Mouse (Mus musculus) lung, postnatal 0 days (tissue): ENCODE results near the gene Cbx3. TPM values are rescaled to one million over a fixed set of nuclear protein-coding genes. Genes with fewer than 3 reads are reported as not detected.
"Not testable (repeated sequence)": the region's sequence is repeated elsewhere in the genome, so short reads cannot be mapped to it uniquely, and the experiment has no call there.

Experiments
- ATAC-seq: fragments of 200-750 bp; cut with Nextera tagmentation; 2 replicates; pipeline ENCODE4 v1.8.0; 2017; ENCODE audit warnings: moderate library complexity
- DNase-seq: peaks from one replicate; pipeline ENCODE4 v3.0.0-alpha.2; 2016; ENCODE audit warnings: low spot score
- H3K27ac ChIP-seq: fragments of 300-500 bp; sonication (generic); 2 replicates; pipeline ENCODE4 v1.5.1; 2014; ENCODE audit warnings: antibody characterized with exemption, mild to moderate bottlenecking, low read length, mixed read lengths
- H3K27me3 ChIP-seq: fragments of 300-500 bp; sonication (generic); replicated peaks from 2 replicates; pipeline ENCODE4 v1.6.1; 2014; ENCODE audit warnings: low read length, mixed read lengths; ENCODE audit not compliant: insufficient read depth
- H3K36me3 ChIP-seq: fragments of 300-500 bp; sonication (generic); 2 replicates; pipeline ENCODE4 v1.6.1; 2014; ENCODE audit warnings: low read length, mixed read lengths; ENCODE audit not compliant: insufficient read depth
- H3K4me1 ChIP-seq: fragments of 300-500 bp; sonication (generic); 2 replicates; pipeline ENCODE4 v1.6.1; 2014; ENCODE audit warnings: antibody characterized with exemption, low read depth, low read length, mixed read lengths; ENCODE audit not compliant: insufficient read depth
- H3K4me2 ChIP-seq: fragments of 300-500 bp; sonication (generic); replicated peaks from 2 replicates; pipeline ENCODE4 v1.6.1; 2014; ENCODE audit warnings: low read depth, mild to moderate bottlenecking, low read length, moderate library complexity, mixed read lengths
- H3K4me3 ChIP-seq: fragments of 300-500 bp; sonication (generic); 2 replicates; pipeline ENCODE4 v1.5.1; 2014; ENCODE audit warnings: low read depth, low read length
- H3K9ac ChIP-seq: fragments of 300-500 bp; sonication (generic); replicated peaks from 2 replicates; pipeline ENCODE4 v1.6.1; 2014; ENCODE audit warnings: low read depth, mild to moderate bottlenecking
- H3K9me3 ChIP-seq: fragments of 300-500 bp; sonication (generic); 2 replicates; pipeline ENCODE4 v1.6.1; 2016; ENCODE audit warnings: low read length, mixed read lengths
- CTCF ChIP-seq: IDR thresholded peaks from 2 replicates; pipeline ENCODE4 v1.5.1; 2016; ENCODE audit warnings: antibody characterized with exemption, mild to moderate bottlenecking
- EP300 ChIP-seq: IDR thresholded peaks from 2 replicates; pipeline ENCODE4 v1.6.1; 2016; ENCODE audit warnings: antibody characterized with exemption, mild to moderate bottlenecking, control low read depth
- WGBS: fragments of 180-500 bp; shearing (Covaris S2); extraction: QIAGEN DNeasy Blood & Tissue Kit; methylation state at CpG from one replicate; pipeline ENCODE4 v1.1.7; 2014; 5-methylcytosine and 5-hydroxymethylcytosine counted together
- polyA plus RNA-seq: library from polyadenylated mRNA; unstranded; fragments of >200 nt; fragmentation: Nextera tagmentation; extraction: Ambion mirVana; gene quantifications from 2 replicates; pipeline ENCODE4 v1.2.1, GENCODE M21; 2015

Gene Cbx3
- polyA plus RNA-seq, 1 experiment from 2014 or later, result 240 TPM

DNA sequence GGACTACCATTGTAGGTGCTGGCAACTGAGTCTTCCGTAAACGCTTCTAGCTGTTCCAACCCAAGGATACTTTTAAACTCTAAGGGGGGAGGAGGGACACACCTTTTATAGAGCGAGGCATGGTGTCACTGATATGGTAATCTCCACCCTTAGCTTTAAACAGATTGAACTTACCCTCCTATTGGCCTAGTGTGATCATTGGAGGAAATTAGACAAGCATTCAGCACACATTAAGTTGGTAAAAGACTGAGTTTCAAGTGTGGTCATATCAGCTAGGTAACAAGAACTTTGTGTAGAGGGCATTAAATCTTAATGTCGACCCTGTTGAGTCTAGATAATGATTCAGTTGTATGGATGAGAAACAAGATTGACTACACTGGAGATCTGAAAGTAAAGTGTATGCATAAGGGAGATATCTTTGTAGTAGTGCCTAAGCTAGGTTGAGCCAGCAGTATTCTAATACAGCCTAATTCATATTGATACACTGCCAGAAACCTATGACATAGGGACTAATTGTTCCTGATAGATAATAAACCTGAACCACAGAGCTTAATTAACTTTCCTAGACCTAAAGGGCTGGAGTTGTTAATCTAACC is 9.1 kb downstream of the Cbx3 start:
- 94% methylated on average over 4 of the region's 4 CpGs for WGBS
- DNase-seq (no peak), ATAC-seq (no peak)
- no peak overlapping the region for H3K9ac ChIP-seq
- H3K4me2 ChIP-seq, result no peak overlapping the region
- no peaks in the 10 kb centered on the region for H3K27me3 ChIP-seq
- TF ChIP-seq EP300 (no peak), CTCF (no peak)
- H3K4me1 ChIP-seq, result no peaks in the 10 kb centered on the region
- no peak overlapping the region for H3K27ac ChIP-seq
- H3K9me3 ChIP-seq, result no peaks in the 10 kb centered on the region
- H3K36me3 ChIP-seq, result peaks cover 29% of the 10 kb centered on the region
- H3K4me3 ChIP-seq, result no peak overlapping the region

GRCm38 (mm10) chr6:51481548-51481947 is 11.4 kb downstream of the Cbx3 start:
- no peak overlapping the region for H3K4me3 ChIP-seq
- TF ChIP-seq CTCF, result no peak
- no peak for TF ChIP-seq EP300
- H3K4me1 ChIP-seq, result no peaks in the 10 kb centered on the region
- peaks cover 25% of the 10 kb centered on the region for H3K36me3 ChIP-seq
- H3K4me2 ChIP-seq, result no peak overlapping the region
- no peak for ATAC-seq
- WGBS, result 91% methylated on average over 8 of the region's 8 CpGs
- no peak overlapping the region for H3K27ac ChIP-seq
- H3K9ac ChIP-seq, result no peak overlapping the region
- H3K27me3 ChIP-seq, result no peaks in the 10 kb centered on the region
- H3K9me3 ChIP-seq, result no peaks in the 10 kb centered on the region
- DNase-seq, result no peak

DNA sequence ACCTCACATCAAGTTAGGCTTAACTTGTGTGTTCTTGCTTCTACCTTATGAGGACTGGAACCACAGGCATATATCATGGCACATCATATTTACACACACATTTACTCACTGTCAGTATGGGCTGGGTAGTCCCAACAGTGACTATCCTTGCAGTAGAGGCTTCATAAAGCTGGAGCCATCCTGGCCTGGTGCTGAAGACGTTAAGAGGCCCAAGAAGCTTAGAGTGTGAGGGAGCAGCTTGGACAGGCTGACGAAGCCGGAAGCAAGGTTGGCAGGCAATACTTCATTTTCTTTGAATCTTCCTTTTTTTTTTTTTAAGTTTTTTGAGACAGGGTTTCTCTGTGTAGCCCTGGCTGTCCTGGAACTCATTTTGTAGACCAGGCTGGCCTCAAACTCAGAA is 13.7 kb downstream of the Cbx3 start:
- 89% methylated on average over 3 of the region's 3 CpGs for WGBS
- no peak overlapping the region for H3K4me3 ChIP-seq
- H3K9ac ChIP-seq, result no peak overlapping the region
- no peak overlapping the region for H3K27ac ChIP-seq
- H3K27me3 ChIP-seq, result no peaks in the 10 kb centered on the region
- ATAC-seq, result no peak
- no peak for TF ChIP-seq CTCF
- no peak for TF ChIP-seq EP300
- no peak overlapping the region for H3K4me2 ChIP-seq
- no peaks in the 10 kb centered on the region; the same call in 1 of the 2 replicates for H3K9me3 ChIP-seq
- no peaks in the 10 kb centered on the region for H3K4me1 ChIP-seq
- H3K36me3 ChIP-seq, result peaks cover 22% of the 10 kb centered on the region
- DNase-seq, result no peak

DNA sequence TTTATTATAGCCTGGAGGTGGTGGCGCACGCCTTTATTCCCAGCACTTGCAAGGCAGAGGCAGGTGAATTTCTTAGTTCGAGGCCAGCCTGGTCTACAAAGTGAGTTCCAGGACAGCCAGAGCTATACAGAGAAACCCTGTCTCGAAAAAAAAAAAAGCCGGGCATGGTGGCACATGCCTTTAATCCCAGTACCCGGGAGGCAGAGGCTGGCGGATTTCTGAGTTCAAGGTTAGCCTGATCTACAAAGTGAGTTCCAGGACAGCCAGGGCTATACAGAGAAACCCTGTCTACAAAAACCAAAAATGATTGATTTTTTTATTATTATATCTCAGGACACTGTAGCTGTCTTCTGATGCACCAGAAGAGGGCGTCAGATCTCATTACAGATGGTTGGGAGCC is 14.4 kb downstream of the Cbx3 start:
- not testable (repeated sequence) for H3K4me3 ChIP-seq, H3K9ac ChIP-seq, ATAC-seq, H3K4me2 ChIP-seq, H3K4me1 ChIP-seq, DNase-seq, H3K9me3 ChIP-seq, H3K27ac ChIP-seq, H3K27me3 ChIP-seq
- 86% methylated on average over 8 of the region's 8 CpGs for WGBS
- H3K36me3 ChIP-seq, result peaks cover 15% of the 10 kb centered on the region
- TF ChIP-seq CTCF, result 0 out of 2 replicates have a peak, but pooled peaks have one; percentile 5

- H3K36me3 ChIP-seq, result peaks cover 9% of the 10 kb centered on the region
- no peak overlapping the region for H3K4me2 ChIP-seq
- H3K27me3 ChIP-seq, result no peaks in the 10 kb centered on the region
- no peaks in the 10 kb centered on the region for H3K4me1 ChIP-seq
- no peak overlapping the region for H3K27ac ChIP-seq
- no peak overlapping the region for H3K9ac ChIP-seq
- TF ChIP-seq CTCF (no peak), EP300 (no peak)
- 53% methylated on average over 2 of the region's 2 CpGs for WGBS
- no peaks in the 10 kb centered on the region; the same call in 1 of the 2 replicates for H3K9me3 ChIP-seq
- H3K4me3 ChIP-seq, result no peak overlapping the region
- ATAC-seq (no peak), DNase-seq (no peak)
These were observed 15.5 kb downstream of the Cbx3 start for GRCm38 (mm10) chr6:51485646-51486045.

GRCm38 (mm10) chr6:51486076-51486710 is 16.0 kb downstream of the Cbx3 start:
- no peak overlapping the region for H3K27ac ChIP-seq
- H3K4me3 ChIP-seq, result no peak overlapping the region
- H3K9me3 ChIP-seq, result no peaks in the 10 kb centered on the region; the same call in 1 of the 2 replicates
- peaks cover 9% of the 10 kb centered on the region for H3K36me3 ChIP-seq
- TF ChIP-seq CTCF (no peak), EP300 (no peak)
- H3K9ac ChIP-seq, result no peak overlapping the region
- no peaks in the 10 kb centered on the region for H3K27me3 ChIP-seq
- no peak for DNase-seq
- WGBS, result 40% methylated on average over 7 of the region's 7 CpGs
- ATAC-seq, result no peak
- no peak overlapping the region for H3K4me2 ChIP-seq
- no peaks in the 10 kb centered on the region for H3K4me1 ChIP-seq
